Mouse (Mus musculus): ENCODE data around the gene Nebl.

DNA sequence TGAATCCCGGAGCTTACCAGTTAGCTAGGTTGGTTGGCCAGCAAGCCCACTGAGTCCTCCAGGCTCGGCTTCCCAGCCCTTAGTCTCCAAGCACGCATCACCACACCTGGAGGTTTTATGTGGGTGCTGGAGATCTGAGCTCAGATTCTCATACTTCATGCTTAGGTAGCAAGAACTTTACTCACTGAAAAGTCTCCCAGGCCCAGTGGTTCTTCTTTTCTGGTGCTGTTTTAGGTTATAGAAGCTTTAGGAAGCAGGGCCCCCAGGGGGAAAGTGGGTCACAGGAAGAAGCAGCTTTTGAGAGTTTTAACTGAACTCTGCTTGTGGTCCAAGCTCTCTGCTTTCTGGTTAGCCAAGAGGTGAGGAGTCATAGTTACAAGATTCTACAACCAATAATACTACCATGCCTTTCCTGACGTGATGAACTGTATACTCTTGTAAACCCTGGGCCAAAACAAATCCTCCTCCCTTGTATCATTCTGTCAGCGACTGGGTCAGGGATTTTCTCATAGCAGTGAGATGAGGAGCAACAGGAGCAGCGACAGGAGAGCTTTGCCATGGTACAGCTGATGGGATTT lies 366.2 kb downstream of the Nebl start:
- TF ChIP-seq CTCF (IDR thresholded peaks at IDR 0.05; ENCODE audit: low read depth) (no peak), EP300 (IDR thresholded peaks at IDR 0.05; ENCODE audit: low read depth) (no peak)

Data from liver, postnatal 0 days (tissue).